Mouse (Mus musculus) layer of hippocampus, postnatal 36 days (tissue): ENCODE results near the gene Hilpda. TPM values are rescaled to one million over a fixed set of nuclear protein-coding genes. Genes with fewer than 3 reads are reported as not detected.

Experiments
- total RNA-seq, 2 experiments: library from RNA; stranded (reverse); gene quantifications; 2 replicates each; pipeline ENCODE4 v1.2.3; 2021

Hilpda gene
- total RNA-seq, 2 experiments from 2014 or later, result 5.9 to 6.2 TPM

Other genes starting within 250 kb of the Hilpda start
- gene Lep, start 212.3 kb upstream of the Hilpda start, total RNA-seq, result not detected
- 10 to 100 TPM; 46.1 to 53.8 TPM for gene Rbm28, start 107.5 kb upstream of the Hilpda start, total RNA-seq
- gene Prrt4, start 92.9 kb upstream of the Hilpda start, total RNA-seq, result 1 to 10 TPM; 2.0 to 2.1 TPM
- gene Impdh1, start 56.1 kb upstream of the Hilpda start, total RNA-seq, result 10 to 100 TPM; 40.9 to 41.8 TPM
- gene Fam71f2, start 7.1 kb downstream of the Hilpda start, total RNA-seq, result under 1 TPM; 0.60 to 0.86 TPM
- not detected for gene Fam71f1, start 46.7 kb downstream of the Hilpda start, total RNA-seq
- 10 to 100 TPM; 67.7 to 70.1 TPM for gene Calu, start 75.6 kb downstream of the Hilpda start, total RNA-seq
- gene Opn1sw, start 116.0 kb downstream of the Hilpda start, total RNA-seq, result not detected
- 10 to 100 TPM; 62.7 to 64.8 TPM for gene Ccdc136, start 123.8 kb downstream of the Hilpda start, total RNA-seq
- 1 to 10 TPM; 1.1 to 1.2 TPM for gene Flnc, start 160.8 kb downstream of the Hilpda start, total RNA-seq
- gene Atp6v1f, start 195.2 kb downstream of the Hilpda start, total RNA-seq, result 100 to 1,000 TPM; 242 to 264 TPM
- 1 to 10 TPM; 1.2 to 2.0 TPM for gene Atp6v1fnb, start 198.9 kb downstream of the Hilpda start, total RNA-seq
- 1 to 10 TPM; 1.7 to 1.9 TPM for gene Kcp, start 235.5 kb downstream of the Hilpda start, total RNA-seq